Mouse (Mus musculus): ENCODE data around the gene Ppp2r5a. TPM values are rescaled to one million over a fixed set of nuclear protein-coding genes. Genes with fewer than 3 reads are reported as not detected.

The Ppp2r5a gene
- polyA plus RNA-seq, 1 experiment from 2014 or later: 15.6 TPM

DNA sequence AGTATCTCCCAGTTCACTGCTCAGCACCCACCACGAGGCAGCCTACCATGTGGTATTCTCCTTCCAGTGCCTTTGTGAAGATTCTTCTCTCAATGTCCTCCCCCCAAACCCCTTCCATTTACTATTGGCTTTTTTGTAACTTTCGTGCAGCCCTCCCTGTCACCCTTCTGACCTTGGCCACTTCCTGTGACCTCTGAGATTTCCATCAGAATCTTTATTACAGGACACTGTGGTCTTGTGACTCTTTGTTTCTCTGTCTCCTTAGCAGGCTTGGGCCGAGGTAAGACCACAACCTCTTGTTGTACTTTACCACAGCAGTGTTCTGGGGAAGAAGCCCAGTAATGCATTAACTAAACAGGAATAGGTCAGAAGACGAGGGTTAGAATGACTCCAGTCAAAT is 15.9 kb upstream of the Ppp2r5a start:
- DNase-seq (no peak), ATAC-seq (ENCODE audit: low read depth) (no peak)
- H3K4me3 ChIP-seq (replicated peaks): no peak overlapping the region
- no peaks in the 10 kb centered on the region for H3K9me3 ChIP-seq (replicated peaks)
- WGBS (ENCODE audit: insufficient replicate concordance): 38% methylated on average over 4 of the region's 4 CpGs
- H3K27me3 ChIP-seq: no peaks in the 10 kb centered on the region
- no peaks in the 10 kb centered on the region for H3K36me3 ChIP-seq
- no peak overlapping the region for H3K4me2 ChIP-seq
- peaks cover 55% of the 10 kb centered on the region for H3K4me1 ChIP-seq (replicated peaks)
- H3K27ac ChIP-seq: peak overlapping the region; percentile 53; the same call in 1 of the 2 replicates
- no peak overlapping the region for H3K9ac ChIP-seq

DNA sequence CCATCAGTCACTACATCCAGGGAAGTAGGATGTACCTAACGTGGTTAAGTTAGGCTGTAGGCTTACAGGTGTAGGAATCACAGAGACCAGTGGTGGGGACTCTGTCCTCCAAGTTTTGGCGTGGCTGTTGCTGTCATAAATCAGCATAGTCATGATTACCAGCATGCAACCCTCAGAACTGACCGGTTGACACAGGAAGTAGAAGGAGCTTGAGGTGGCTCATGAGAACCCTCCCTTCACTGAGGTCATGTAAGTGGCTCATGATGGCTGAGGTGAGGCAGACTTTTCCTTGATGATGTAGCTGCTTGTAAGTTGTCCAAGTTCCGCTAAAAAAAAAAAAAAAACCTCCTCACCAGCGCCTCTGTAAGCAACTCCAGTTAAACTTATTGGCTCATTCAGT is 14.0 kb upstream of the Ppp2r5a start:
- no peak overlapping the region for H3K4me3 ChIP-seq (replicated peaks)
- H3K4me1 ChIP-seq (replicated peaks): peaks cover 47% of the 10 kb centered on the region
- no peaks in the 10 kb centered on the region for H3K27me3 ChIP-seq
- DNase-seq: no peak
- H3K36me3 ChIP-seq: no peaks in the 10 kb centered on the region
- ATAC-seq (ENCODE audit: low read depth): no peak
- no peaks in the 10 kb centered on the region for H3K9me3 ChIP-seq (replicated peaks)
- no peak overlapping the region for H3K4me2 ChIP-seq
- 41% methylated on average over 5 of the region's 5 CpGs for WGBS (ENCODE audit: insufficient replicate concordance)
- H3K27ac ChIP-seq: no peak overlapping the region
- no peak overlapping the region for H3K9ac ChIP-seq

DNA sequence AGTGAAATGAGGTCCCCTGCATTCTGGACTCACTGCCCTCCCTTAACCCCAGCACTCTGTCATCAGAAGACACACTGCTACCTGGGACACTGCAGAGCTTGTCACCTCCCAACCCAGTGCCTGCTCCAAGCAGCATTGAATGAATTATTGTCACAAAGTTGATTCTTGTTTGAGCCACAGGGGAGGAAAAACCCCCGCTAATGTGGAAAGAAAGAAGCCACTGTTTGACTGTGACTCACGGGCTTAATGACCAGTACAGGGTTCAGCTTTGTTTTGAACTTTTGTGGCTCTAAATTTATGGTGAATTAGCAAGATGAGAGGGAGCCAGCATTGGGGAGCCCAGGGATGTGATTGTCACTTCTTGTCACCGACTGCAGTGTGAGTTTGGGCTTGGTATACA is 13.5 kb upstream of the Ppp2r5a start:
- Histone ChIP-seq H3K4me3 (replicated peaks) (no peak overlapping the region), H3K27me3 (no peaks in the 10 kb centered on the region), H3K9ac (no peak overlapping the region), H3K9me3 (replicated peaks) (no peaks in the 10 kb centered on the region), H3K27ac (no peak overlapping the region), H3K4me1 (replicated peaks) (peaks cover 42% of the 10 kb centered on the region), H3K36me3 (no peaks in the 10 kb centered on the region), H3K4me2 (no peak overlapping the region)
- 35% methylated on average over 3 of the region's 3 CpGs for WGBS (ENCODE audit: insufficient replicate concordance)
- ATAC-seq (ENCODE audit: low read depth): no peak
- no peak for DNase-seq

DNA sequence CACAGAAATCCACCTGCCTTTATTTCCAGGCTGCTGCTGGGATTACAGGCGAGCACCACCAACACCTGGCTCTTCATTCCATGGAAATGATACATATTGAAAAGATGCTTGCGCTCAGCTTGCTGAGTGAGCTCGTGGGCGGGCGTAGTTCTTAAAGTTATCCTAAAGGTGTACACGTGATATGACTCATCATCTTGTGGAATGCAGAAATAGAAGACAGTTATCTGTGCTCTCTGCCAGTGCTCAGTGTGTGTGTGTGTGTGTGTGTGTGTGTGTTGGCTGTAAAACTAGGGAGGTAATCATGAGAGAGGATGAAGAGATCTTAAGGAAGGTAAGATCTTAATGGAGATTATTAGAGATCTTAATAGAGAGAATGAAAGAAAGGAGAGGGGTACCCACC is 11.4 kb upstream of the Ppp2r5a start:
- ATAC-seq (ENCODE audit: low read depth): no peak
- no peak for DNase-seq
- H3K9ac ChIP-seq: no peak overlapping the region
- H3K27me3 ChIP-seq: 0 out of 2 replicates have a peak, but pooled peaks cover 11% of the 10 kb centered on the region
- WGBS (ENCODE audit: insufficient replicate concordance): 46% methylated on average over 6 of the region's 6 CpGs
- no peaks in the 10 kb centered on the region for H3K9me3 ChIP-seq (replicated peaks)
- no peaks in the 10 kb centered on the region for H3K36me3 ChIP-seq
- peak overlapping the region; percentile 11 for H3K27ac ChIP-seq
- no peak overlapping the region for H3K4me3 ChIP-seq (replicated peaks)
- H3K4me2 ChIP-seq: no peak overlapping the region
- peaks cover 28% of the 10 kb centered on the region for H3K4me1 ChIP-seq (replicated peaks)

DNA sequence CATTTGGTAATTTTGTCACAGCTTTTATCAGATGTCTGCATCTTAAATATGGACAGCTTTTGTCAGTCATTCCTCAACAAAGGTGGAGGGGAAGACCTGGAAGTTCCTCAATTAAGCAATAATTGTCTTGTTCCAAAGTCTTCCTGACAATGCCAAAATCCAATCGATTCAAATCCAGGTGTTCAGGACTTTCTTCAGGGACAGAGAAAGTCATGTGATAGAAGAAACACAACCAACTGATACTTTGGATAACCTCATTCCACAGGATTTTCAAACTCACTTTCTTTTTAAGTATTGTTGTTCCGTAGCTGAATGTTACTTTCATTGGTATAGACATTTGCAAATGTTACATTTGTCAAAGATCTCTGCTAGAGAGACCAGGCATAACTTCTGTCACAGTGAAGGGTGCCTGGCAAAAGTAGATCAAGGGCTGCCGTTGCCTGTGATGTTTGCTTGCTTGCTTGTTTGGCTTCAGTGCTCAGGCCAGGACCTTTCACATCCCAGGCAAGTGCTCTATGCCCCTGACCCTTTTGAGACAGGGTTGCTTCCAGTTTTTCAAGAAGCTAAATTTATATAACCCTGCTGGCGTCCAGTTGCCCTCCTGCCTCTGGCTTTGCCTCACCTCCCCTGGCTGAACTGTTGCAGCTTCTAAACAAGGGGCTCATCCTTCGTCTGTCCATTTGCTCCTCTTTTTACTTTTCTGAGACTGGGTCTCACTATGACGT is 10.8 kb upstream of the Ppp2r5a start:
- ATAC-seq (ENCODE audit: low read depth) (peak; percentile 34; the same call in 1 of the 2 replicates), DNase-seq (no peak)
- WGBS (ENCODE audit: insufficient replicate concordance): 49% methylated on average over 6 of the region's 6 CpGs
- Histone ChIP-seq H3K4me2 (no peak overlapping the region), H3K27me3 (0 out of 2 replicates have a peak, but pooled peaks cover 11% of the 10 kb centered on the region), H3K9ac (no peak overlapping the region), H3K36me3 (no peaks in the 10 kb centered on the region), H3K27ac (peak overlapping the region; percentile 11), H3K4me3 (replicated peaks) (no peak overlapping the region), H3K9me3 (replicated peaks) (no peaks in the 10 kb centered on the region), H3K4me1 (replicated peaks) (peaks cover 22% of the 10 kb centered on the region)

DNA sequence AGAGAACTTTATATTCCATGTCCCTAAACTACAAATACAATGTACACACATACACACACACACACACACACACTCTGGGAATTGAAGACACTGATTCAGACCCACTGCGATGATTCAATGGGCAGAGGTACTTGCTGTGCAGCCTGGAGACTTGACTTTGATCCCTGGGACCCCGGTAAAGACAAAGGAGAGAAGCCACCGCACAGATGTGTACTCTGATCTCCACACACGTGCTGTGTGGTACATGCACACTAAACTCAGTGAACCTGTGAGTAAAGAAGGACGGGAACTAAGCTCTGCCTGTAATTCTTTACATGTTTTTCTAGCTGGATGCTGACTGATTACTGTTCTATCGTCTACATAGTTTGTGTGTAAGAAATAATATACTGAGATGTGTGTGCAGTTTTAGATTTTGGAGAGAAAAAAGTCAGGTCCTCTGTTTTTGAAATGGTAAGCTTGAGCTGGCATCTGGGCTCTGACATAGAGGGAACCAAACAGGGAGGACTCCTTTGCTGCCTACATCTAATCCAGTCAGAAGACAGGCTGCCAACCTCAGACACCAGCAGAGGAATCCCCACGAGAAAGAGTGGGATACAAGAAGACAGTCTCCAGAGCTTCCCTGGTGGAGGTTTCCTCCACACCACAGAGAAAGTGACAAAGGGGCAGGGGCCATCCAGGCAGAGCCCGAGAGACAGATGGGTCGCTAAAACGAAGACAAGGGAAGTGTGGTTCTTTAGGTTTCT is 7.4 kb upstream of the Ppp2r5a start:
- H3K36me3 ChIP-seq: no peaks in the 10 kb centered on the region
- H3K9me3 ChIP-seq (replicated peaks): no peaks in the 10 kb centered on the region
- no peak for ATAC-seq (ENCODE audit: low read depth)
- H3K9ac ChIP-seq: no peak overlapping the region
- WGBS (ENCODE audit: insufficient replicate concordance): 44% methylated on average over 10 of the region's 10 CpGs
- H3K4me3 ChIP-seq (replicated peaks): no peak overlapping the region
- no peak for DNase-seq
- peaks cover 11% of the 10 kb centered on the region; the same call in 1 of the 2 replicates for H3K27me3 ChIP-seq
- no peak overlapping the region for H3K4me2 ChIP-seq
- peaks cover 7% of the 10 kb centered on the region for H3K4me1 ChIP-seq (replicated peaks)
- no peak overlapping the region for H3K27ac ChIP-seq

DNA sequence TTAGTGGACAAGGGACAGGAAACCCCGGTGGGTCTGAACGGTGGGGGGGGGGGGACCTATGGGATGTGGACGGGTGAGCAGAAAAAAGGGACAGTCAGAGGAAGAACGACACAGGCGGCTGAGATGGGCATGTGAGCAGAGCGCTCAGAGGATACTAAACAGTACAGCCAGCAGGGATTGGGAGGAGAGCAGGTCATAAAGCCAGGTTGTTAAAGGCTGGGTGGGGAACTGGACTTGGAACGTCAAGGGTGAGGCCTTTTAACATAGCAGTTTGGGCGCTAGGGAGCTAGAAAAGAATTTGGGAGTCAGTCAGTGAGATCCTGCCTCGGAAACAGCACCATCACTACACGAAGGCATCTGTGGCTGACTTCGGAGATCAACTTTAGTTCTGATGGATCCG is 4.2 kb upstream of the Ppp2r5a start:
- H3K4me2 ChIP-seq: no peak overlapping the region

DNA sequence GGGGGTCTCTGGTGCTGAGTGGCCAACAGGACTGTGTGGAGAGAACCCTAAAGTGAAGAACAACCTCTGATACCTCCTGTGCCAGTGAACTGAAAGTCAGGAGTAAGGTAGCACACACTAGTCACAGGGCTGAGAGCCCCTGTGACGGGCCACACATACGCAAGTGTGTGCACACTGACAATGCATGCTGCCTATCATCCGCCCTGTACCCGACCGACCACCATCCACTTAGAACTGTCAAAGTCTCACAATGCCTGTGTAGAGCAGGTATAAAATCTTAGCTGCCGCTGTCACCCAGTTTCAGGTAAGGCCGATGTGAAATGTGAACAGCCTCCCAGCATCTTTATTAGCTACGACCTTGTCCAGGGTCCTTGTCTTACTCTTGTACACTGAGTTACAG is 3.4 kb upstream of the Ppp2r5a start:
- DNase-seq (no peak), ATAC-seq (ENCODE audit: low read depth) (no peak)
- H3K4me2 ChIP-seq: no peak overlapping the region
- H3K9me3 ChIP-seq (replicated peaks): no peaks in the 10 kb centered on the region
- H3K9ac ChIP-seq: no peak overlapping the region
- H3K27me3 ChIP-seq: peaks cover 11% of the 10 kb centered on the region; the same call in 1 of the 2 replicates
- H3K36me3 ChIP-seq: no peaks in the 10 kb centered on the region
- no peak overlapping the region for H3K4me3 ChIP-seq (replicated peaks)
- H3K27ac ChIP-seq: no peak overlapping the region
- WGBS (ENCODE audit: insufficient replicate concordance): 82% methylated on average over 8 of the region's 8 CpGs
- peaks cover 4% of the 10 kb centered on the region for H3K4me1 ChIP-seq (replicated peaks)

More for the DNA sequence above, 4.2 kb upstream of the Ppp2r5a start:
- H3K36me3 ChIP-seq: no peaks in the 10 kb centered on the region
- no peak overlapping the region for H3K4me3 ChIP-seq (replicated peaks)
- 48% methylated on average over 12 of the region's 12 CpGs for WGBS (ENCODE audit: insufficient replicate concordance)
- H3K9ac ChIP-seq: no peak overlapping the region
- ATAC-seq (ENCODE audit: low read depth): no peak
- H3K27me3 ChIP-seq: peaks cover 11% of the 10 kb centered on the region; the same call in 1 of the 2 replicates
- H3K4me1 ChIP-seq (replicated peaks): peaks cover 4% of the 10 kb centered on the region
- H3K9me3 ChIP-seq (replicated peaks): no peaks in the 10 kb centered on the region
- H3K27ac ChIP-seq: no peak overlapping the region
- DNase-seq: no peak

DNA sequence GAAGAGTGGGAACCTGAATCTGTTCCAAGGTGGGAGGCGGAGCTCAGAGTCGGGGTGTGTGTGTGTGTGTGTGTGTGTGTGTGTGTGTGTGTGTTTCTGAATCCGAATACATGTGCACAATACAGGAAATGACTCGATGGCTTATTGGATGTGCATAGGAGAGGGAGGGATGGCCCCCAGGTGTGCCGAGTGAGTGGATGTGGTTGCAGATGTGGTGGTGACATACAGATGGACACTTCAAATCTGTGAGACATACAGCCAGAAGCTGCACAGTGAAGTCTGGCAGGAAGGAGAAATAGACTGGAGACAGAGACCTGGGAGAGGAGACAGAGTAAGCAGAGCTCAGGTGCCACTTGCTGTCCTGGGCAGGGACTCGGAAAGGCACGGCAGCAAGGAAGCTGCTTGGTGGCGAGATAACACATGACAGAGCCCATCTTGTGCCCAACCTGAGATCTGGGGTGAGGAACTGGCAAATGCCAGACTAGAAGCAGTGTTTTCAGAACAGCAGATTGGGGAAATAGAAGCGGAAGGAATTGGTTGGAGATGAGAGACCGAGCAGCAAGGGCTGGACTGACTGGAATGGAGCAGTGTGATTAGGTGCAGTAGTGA is 1.8 kb upstream of the Ppp2r5a start:
- Histone ChIP-seq H3K9ac (no peak overlapping the region), H3K4me1 (replicated peaks) (peaks cover 4% of the 10 kb centered on the region), H3K36me3 (no peaks in the 10 kb centered on the region), H3K9me3 (replicated peaks) (no peaks in the 10 kb centered on the region), H3K4me2 (no peak overlapping the region), H3K27ac (no peak overlapping the region), H3K27me3 (no peaks in the 10 kb centered on the region; the same call in 1 of the 2 replicates), H3K4me3 (replicated peaks) (no peak overlapping the region)
- WGBS (ENCODE audit: insufficient replicate concordance): 61% methylated on average over 10 of the region's 10 CpGs
- DNase-seq (no peak), ATAC-seq (ENCODE audit: low read depth) (no peak)

DNA sequence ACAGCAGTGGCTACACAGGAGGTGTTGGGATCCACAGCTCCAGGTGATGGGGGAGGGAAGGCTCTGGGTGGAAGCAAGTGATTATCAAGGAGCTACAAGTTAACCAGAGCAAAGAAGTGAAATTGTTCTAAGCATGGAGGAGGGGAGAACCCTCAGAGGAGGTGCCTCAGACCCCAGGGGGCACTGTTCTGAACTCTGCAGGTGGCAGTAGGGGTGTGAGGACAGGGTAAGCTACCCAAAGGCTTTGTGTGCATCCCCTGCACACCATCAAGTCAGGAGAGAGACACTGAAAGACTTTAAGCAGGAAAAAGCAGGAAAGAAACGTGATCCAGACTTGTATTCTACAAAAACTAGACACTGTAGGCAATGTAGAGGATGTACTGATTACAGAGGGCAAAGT is 1.2 kb upstream of the Ppp2r5a start:
- Histone ChIP-seq H3K27me3 (no peaks in the 10 kb centered on the region; the same call in 1 of the 2 replicates), H3K4me3 (replicated peaks) (no peak overlapping the region), H3K9me3 (replicated peaks) (no peaks in the 10 kb centered on the region), H3K36me3 (no peaks in the 10 kb centered on the region), H3K4me2 (no peak overlapping the region), H3K27ac (no peak overlapping the region), H3K4me1 (replicated peaks) (peaks cover 4% of the 10 kb centered on the region), H3K9ac (no peak overlapping the region)
- no peak for ATAC-seq (ENCODE audit: low read depth)
- WGBS (ENCODE audit: insufficient replicate concordance): 25% methylated on average over 1 of the region's 1 CpGs
- no peak for DNase-seq

DNA sequence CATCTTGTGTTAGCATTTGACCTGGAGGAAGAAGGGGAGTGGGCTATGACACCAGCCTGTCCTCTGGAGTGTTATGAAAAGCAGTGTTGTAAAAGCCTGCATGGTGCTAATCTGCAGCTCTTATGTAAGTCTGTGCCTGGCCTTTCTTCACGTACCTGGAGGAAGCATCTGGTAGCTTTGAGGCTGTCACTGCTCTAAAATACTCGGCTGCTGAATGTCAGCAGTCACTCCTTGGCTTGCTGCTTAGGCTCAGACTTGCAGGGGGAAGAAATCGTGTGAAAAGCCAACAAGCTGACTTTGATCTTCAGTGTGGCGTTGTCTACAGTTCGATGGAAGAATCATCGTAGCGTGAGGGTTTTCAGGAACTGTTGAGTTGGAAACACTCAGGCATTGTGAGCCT is 566 bp downstream of the Ppp2r5a start:
- Histone ChIP-seq H3K27me3 (no peaks in the 10 kb centered on the region), H3K27ac (no peak overlapping the region), H3K4me3 (replicated peaks) (no peak overlapping the region), H3K36me3 (no peaks in the 10 kb centered on the region), H3K4me1 (replicated peaks) (peaks cover 8% of the 10 kb centered on the region), H3K9ac (no peak overlapping the region), H3K4me2 (no peak overlapping the region), H3K9me3 (replicated peaks) (no peaks in the 10 kb centered on the region)
- no peak for ATAC-seq (ENCODE audit: low read depth)
- no peak for DNase-seq
- WGBS (ENCODE audit: insufficient replicate concordance): 46% methylated on average over 7 of the region's 7 CpGs

Measured in liver, embryonic 13.5 days (tissue).